Mouse (Mus musculus): ENCODE measurements around the gene Mbd3. TPM values are rescaled to one million over a fixed set of nuclear protein-coding genes. Genes with fewer than 3 reads are reported as not detected.

Mbd3 gene
- polyA plus RNA-seq, 1 experiment from 2014 or later, result 171 TPM

DNA sequence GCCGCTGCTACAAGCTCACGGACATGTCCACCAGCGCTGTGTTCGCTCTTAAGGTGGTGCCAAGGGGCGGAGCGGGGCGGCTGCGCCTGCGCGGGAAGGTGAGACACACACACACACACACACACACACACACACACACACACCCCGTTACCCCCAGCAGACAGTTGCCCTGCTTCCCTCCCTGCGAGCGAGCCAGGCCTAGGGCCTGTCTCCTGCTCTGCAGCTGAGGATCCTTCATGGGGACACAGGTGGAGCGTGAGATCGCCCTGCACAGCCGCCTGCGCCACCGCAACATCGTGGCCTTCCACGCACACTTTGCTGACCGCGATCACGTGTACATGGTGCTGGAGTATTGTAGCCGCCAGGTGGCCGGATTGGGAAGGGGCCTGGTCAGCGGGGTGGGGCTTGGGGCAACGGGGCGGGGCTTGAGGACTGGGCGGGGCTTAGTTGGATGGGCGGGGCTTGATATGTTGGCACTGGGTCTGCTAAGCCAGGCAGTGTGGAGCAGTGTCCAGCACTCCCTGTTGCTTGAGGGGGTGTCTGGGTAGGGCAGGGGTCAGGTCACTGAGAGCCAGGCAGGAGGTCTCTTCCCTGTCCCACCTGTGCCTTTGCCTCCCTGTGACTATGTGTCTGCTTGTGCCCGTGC is 41.2 kb downstream of the Mbd3 start:
- 9% methylated on average over 25 of the region's 31 CpGs for WGBS (ENCODE audit: insufficient replicate concordance)
- Histone ChIP-seq H3K36me3 (ENCODE audit: control insufficient read depth, insufficient read depth, low read length) (no peaks in the 10 kb centered on the region), H3K27ac (ENCODE audit: low read depth, low read length) (no peak overlapping the region), H3K4me1 (ENCODE audit: control insufficient read depth, insufficient read depth, low read length) (peaks cover 9% of the 10 kb centered on the region), H3K4me3 (ENCODE audit: low read depth, low read length) (no peak overlapping the region), H3K9me3 (replicated peaks; ENCODE audit: control insufficient read depth, low read length) (no peaks in the 10 kb centered on the region), H3K4me2 (peak overlapping the region; percentile 4; the same call in 1 of the 2 replicates), H3K27me3 (ENCODE audit: control insufficient read depth, insufficient read depth, low read length) (peaks cover 77% of the 10 kb centered on the region), H3K9ac (ENCODE audit: low read depth, low read length) (no peak overlapping the region)
- ATAC-seq (replicated peaks; ENCODE audit: insufficient number of reproducible peaks, low FRiP score, low TSS enrichment), result no peak

DNA sequence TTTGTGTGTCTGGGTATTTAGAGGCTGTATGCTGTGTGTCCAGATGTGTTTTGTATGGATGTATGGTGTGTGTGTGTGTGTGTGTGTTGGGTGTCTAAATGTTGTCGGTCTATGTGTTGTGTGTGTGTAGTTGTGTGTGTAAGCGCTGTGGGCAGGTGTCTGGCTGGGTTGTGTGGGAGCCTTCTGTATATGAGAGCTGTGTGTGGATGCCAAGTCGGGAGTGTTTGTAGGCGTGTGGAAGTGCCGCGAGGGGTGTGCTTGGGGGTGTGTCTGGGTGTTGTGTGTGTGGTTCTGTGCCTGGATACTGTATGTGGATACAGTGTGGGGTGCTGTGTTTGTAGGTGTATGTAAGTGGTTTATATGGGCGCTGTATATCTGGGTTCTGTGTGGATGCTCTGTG is 42.0 kb downstream of the Mbd3 start:
- peaks cover 9% of the 10 kb centered on the region for H3K4me1 ChIP-seq (ENCODE audit: control insufficient read depth, insufficient read depth, low read length)
- WGBS (ENCODE audit: insufficient replicate concordance), result 36% methylated on average over 7 of the region's 7 CpGs
- no peak for ATAC-seq (replicated peaks; ENCODE audit: insufficient number of reproducible peaks, low FRiP score, low TSS enrichment)
- H3K9ac ChIP-seq (ENCODE audit: low read depth, low read length), result no peak overlapping the region
- H3K4me2 ChIP-seq, result no peak overlapping the region
- H3K36me3 ChIP-seq (ENCODE audit: control insufficient read depth, insufficient read depth, low read length), result no peaks in the 10 kb centered on the region
- no peak overlapping the region for H3K27ac ChIP-seq (ENCODE audit: low read depth, low read length)
- peaks cover 81% of the 10 kb centered on the region for H3K27me3 ChIP-seq (ENCODE audit: control insufficient read depth, insufficient read depth, low read length)
- no peaks in the 10 kb centered on the region for H3K9me3 ChIP-seq (replicated peaks; ENCODE audit: control insufficient read depth, low read length)
- no peak overlapping the region for H3K4me3 ChIP-seq (ENCODE audit: low read depth, low read length)

DNA sequence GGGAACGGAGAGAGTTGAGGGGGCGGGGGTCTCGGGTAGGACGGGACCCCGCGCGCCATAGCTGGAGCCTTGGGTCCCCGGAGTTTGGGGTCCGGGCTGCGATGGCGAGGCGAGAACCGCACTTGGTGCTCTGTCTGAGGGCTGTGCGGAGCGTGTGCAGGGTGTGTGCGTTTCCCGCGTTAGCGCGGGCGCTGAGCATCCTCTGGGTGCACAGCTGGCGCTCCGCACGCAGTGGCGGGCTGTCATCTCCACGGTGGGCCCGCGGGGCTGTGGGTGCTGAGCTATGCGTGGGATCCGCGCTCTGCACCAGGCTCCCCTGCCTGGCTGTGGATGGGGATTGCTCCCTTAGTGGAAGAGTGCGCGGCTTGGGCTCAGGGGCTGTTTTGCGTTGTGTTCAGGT is 42.6 kb downstream of the Mbd3 start:
- ATAC-seq (replicated peaks; ENCODE audit: insufficient number of reproducible peaks, low FRiP score, low TSS enrichment), result no peak
- H3K4me1 ChIP-seq (ENCODE audit: control insufficient read depth, insufficient read depth, low read length), result peaks cover 9% of the 10 kb centered on the region
- peak overlapping the region; percentile 23 for H3K4me3 ChIP-seq (ENCODE audit: low read depth, low read length)
- H3K9ac ChIP-seq (ENCODE audit: low read depth, low read length), result no peak overlapping the region
- H3K36me3 ChIP-seq (ENCODE audit: control insufficient read depth, insufficient read depth, low read length), result no peaks in the 10 kb centered on the region
- peak overlapping the region; percentile 56 for H3K4me2 ChIP-seq
- 2% methylated on average over 34 of the region's 34 CpGs for WGBS (ENCODE audit: insufficient replicate concordance)
- peaks cover 87% of the 10 kb centered on the region for H3K27me3 ChIP-seq (ENCODE audit: control insufficient read depth, insufficient read depth, low read length)
- H3K27ac ChIP-seq (ENCODE audit: low read depth, low read length), result no peak overlapping the region
- H3K9me3 ChIP-seq (replicated peaks; ENCODE audit: control insufficient read depth, low read length), result no peaks in the 10 kb centered on the region

DNA sequence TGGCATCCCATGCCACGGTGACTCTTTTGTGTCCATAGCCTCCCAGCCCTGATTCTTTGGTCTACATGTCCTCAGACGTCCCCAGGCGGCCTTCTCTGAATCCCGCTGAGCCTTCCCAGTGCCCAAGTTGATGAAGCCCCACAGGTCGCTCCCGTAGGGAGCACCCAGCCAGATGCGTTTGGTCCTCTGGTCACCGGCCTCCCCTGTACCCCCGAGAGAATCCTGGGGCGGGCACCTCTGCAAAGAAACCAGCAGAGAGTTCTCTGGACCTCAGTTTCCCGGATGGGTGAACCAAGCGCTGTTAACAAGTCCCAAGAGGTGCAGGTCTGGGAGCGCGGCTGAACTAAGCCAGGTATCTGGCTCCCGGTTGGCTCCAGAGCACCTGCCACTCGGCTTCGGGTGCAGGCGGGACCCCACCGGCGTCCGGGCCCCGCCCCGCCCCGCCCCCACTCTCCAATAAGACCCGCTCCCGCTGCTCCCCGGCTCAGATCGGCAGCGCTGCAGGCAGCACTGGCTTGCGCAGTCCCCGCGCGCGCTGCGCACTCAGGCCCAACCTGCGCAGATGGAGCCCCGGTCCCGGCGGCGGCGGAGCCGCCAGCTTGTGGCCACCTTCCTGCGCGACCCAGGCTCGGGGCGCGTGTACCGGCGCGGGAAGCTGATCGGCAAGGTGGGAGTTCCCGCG is 43.2 kb downstream of the Mbd3 start, which contains the start of gene Plk5:
Gene Plk5 (plus strand): TSS at position 459 of the 682 bp plus-strand sequence.
- no peak within 1 kb of the TSS for H3K9ac ChIP-seq (ENCODE audit: low read depth, low read length)
- no peaks in the 10 kb centered on the region for H3K36me3 ChIP-seq (ENCODE audit: control insufficient read depth, insufficient read depth, low read length)
- 2% methylated on average over 53 of the region's 53 CpGs for WGBS (ENCODE audit: insufficient replicate concordance)
- peaks cover 9% of the 10 kb centered on the region for H3K4me1 ChIP-seq (ENCODE audit: control insufficient read depth, insufficient read depth, low read length)
- H3K4me2 ChIP-seq, result peak within 1 kb of the TSS; percentile 56
- peaks cover 92% of the 10 kb centered on the region for H3K27me3 ChIP-seq (ENCODE audit: control insufficient read depth, insufficient read depth, low read length)
- ATAC-seq (replicated peaks; ENCODE audit: insufficient number of reproducible peaks, low FRiP score, low TSS enrichment), result no peak
- no peaks in the 10 kb centered on the region for H3K9me3 ChIP-seq (replicated peaks; ENCODE audit: control insufficient read depth, low read length)
- H3K27ac ChIP-seq (ENCODE audit: low read depth, low read length), result no peak within 1 kb of the TSS
- H3K4me3 ChIP-seq (ENCODE audit: low read depth, low read length), result peak within 1 kb of the TSS; percentile 23

DNA sequence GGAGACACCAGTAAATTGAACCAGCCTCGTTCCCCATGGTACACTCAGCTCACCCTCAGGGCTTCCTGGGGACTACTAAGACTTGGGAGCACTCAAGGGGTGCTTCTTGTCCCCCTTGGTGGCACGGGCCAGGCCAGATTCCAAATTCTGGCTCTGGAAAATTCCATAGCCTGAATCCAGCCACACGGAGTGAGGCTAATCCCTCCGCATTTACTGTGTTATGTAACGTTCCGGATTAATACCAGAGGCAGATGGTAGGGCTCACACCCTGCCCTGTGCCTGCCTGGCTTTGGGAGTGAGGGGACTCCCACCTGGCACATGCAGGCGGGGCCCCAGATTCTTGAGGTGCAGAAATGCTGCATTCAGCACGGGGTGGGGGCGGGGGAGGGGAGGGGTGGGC is 43.9 kb downstream of the Mbd3 start:
- WGBS (ENCODE audit: insufficient replicate concordance), result 11% methylated on average over 9 of the region's 9 CpGs
- Histone ChIP-seq H3K36me3 (ENCODE audit: control insufficient read depth, insufficient read depth, low read length) (no peaks in the 10 kb centered on the region), H3K4me3 (ENCODE audit: low read depth, low read length) (no peak overlapping the region), H3K27ac (ENCODE audit: low read depth, low read length) (no peak overlapping the region), H3K9me3 (replicated peaks; ENCODE audit: control insufficient read depth, low read length) (no peaks in the 10 kb centered on the region), H3K27me3 (ENCODE audit: control insufficient read depth, insufficient read depth, low read length) (peaks cover 93% of the 10 kb centered on the region), H3K4me2 (no peak overlapping the region), H3K9ac (ENCODE audit: low read depth, low read length) (no peak overlapping the region), H3K4me1 (ENCODE audit: control insufficient read depth, insufficient read depth, low read length) (peaks cover 9% of the 10 kb centered on the region)
- no peak for ATAC-seq (replicated peaks; ENCODE audit: insufficient number of reproducible peaks, low FRiP score, low TSS enrichment)

DNA sequence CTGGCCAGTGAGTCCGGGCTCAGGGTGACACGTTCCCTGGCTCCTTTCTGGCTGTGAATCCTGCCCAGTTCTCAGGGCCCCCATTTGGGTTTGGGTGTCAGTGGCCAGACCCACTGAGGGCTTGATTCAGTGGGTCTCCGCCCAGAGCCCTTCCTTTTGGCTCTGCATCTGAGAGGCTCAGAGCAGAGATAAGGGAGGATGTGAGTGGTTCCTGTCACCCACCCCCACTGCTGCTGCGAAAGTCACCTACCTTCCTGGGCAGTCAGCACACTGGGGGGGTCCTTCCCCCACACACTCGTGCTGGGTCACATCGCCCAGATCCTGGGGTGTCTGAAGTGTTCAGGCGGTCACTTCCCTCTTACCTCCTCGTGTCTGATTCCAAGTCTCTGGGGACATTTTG is 46.6 kb downstream of the Mbd3 start:
- Histone ChIP-seq H3K4me3 (ENCODE audit: low read depth, low read length) (no peak overlapping the region), H3K4me2 (no peak overlapping the region), H3K36me3 (ENCODE audit: control insufficient read depth, insufficient read depth, low read length) (no peaks in the 10 kb centered on the region), H3K9me3 (replicated peaks; ENCODE audit: control insufficient read depth, low read length) (no peaks in the 10 kb centered on the region), H3K9ac (ENCODE audit: low read depth, low read length) (no peak overlapping the region), H3K27me3 (ENCODE audit: control insufficient read depth, insufficient read depth, low read length) (peaks cover 91% of the 10 kb centered on the region), H3K4me1 (ENCODE audit: control insufficient read depth, insufficient read depth, low read length) (peaks cover 22% of the 10 kb centered on the region), H3K27ac (ENCODE audit: low read depth, low read length) (no peak overlapping the region)
- WGBS (ENCODE audit: insufficient replicate concordance), result 44% methylated on average over 8 of the region's 8 CpGs
- no peak for ATAC-seq (replicated peaks; ENCODE audit: insufficient number of reproducible peaks, low FRiP score, low TSS enrichment)

DNA sequence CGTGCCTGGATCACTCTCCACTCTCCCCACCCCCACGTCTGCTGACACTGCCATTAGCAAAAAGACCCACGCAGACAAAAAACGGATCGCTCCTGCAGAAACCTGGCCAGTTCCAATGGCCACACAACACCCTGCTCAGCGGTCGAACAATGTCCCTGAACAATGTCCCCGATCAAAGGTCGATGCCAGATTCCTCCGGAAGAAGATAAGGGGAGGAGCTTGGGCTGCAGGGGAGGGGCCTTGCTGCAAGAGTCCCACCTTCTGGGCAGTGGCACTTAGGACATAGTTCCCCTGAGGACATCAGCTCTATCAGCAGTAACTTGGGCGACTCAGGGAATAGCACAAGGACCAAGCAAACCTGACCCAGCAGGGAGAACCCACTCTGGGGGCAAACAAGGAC is 47.5 kb downstream of the Mbd3 start:
- ATAC-seq (replicated peaks; ENCODE audit: insufficient number of reproducible peaks, low FRiP score, low TSS enrichment), result no peak
- Histone ChIP-seq H3K4me1 (ENCODE audit: control insufficient read depth, insufficient read depth, low read length) (peaks cover 24% of the 10 kb centered on the region), H3K9me3 (replicated peaks; ENCODE audit: control insufficient read depth, low read length) (no peaks in the 10 kb centered on the region), H3K27me3 (ENCODE audit: control insufficient read depth, insufficient read depth, low read length) (peaks cover 90% of the 10 kb centered on the region), H3K36me3 (ENCODE audit: control insufficient read depth, insufficient read depth, low read length) (no peaks in the 10 kb centered on the region), H3K9ac (ENCODE audit: low read depth, low read length) (no peak overlapping the region), H3K4me3 (ENCODE audit: low read depth, low read length) (no peak overlapping the region), H3K27ac (ENCODE audit: low read depth, low read length) (no peak overlapping the region), H3K4me2 (no peak overlapping the region)
- 27% methylated on average over 11 of the region's 11 CpGs for WGBS (ENCODE audit: insufficient replicate concordance)

DNA sequence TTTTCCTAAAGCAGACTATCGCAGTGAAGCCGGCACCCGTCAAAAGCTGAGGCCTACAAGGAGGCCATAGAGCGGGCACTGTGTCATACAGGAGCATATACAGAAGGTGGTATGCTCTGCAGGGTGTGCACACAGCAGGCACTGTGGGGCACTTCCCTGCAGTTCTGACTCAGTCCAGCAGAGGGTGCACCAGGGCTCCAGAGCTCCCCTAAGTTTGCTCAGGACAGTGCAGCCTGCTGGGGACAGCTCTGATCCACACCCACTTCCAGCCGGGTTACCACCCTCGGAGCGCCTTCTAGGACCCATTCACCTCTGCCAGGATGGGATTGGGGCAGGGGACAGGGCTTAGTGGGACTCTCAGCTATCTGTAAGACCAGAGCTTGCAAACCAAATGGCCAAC is 49.1 kb downstream of the Mbd3 start:
- H3K27ac ChIP-seq (ENCODE audit: low read depth, low read length), result no peak overlapping the region
- WGBS (ENCODE audit: insufficient replicate concordance), result 7% methylated on average over 7 of the region's 7 CpGs
- H3K9me3 ChIP-seq (replicated peaks; ENCODE audit: control insufficient read depth, low read length), result no peaks in the 10 kb centered on the region
- H3K27me3 ChIP-seq (ENCODE audit: control insufficient read depth, insufficient read depth, low read length), result peaks cover 87% of the 10 kb centered on the region
- H3K4me3 ChIP-seq (ENCODE audit: low read depth, low read length), result no peak overlapping the region
- no peaks in the 10 kb centered on the region for H3K36me3 ChIP-seq (ENCODE audit: control insufficient read depth, insufficient read depth, low read length)
- ATAC-seq (replicated peaks; ENCODE audit: insufficient number of reproducible peaks, low FRiP score, low TSS enrichment), result 0 out of 2 replicates have a peak, but pooled peaks have one; percentile 9
- H3K9ac ChIP-seq (ENCODE audit: low read depth, low read length), result no peak overlapping the region
- peaks cover 15% of the 10 kb centered on the region for H3K4me1 ChIP-seq (ENCODE audit: control insufficient read depth, insufficient read depth, low read length)
- no peak overlapping the region for H3K4me2 ChIP-seq

Data from heart, embryonic 11.5 days (tissue).